Mouse (Mus musculus): ENCODE data around the gene Reg4.
A peak's percentile ranks its signal among the peaks of the same experiment; 100 is the strongest.

Reg4 gene

DNA sequence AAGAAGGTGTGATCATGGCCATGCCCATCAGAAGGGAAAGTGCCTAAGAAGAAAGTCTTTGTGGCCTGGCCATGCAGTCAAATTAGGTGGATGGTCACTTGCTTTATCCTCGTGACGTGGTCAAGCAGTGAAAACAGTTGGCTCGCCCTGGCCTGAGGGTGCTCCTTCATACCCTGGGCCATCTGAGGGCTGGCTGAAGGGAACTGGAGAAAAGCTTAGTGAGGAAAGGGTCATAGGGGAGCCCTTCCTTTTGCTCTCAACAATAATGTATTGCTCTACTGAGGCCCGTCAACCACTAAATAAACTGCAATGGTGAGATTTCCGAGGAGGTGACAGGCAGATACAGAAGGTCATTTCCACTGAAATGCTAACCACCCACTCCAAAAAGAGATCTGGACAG is 15.3 kb downstream of the Reg4 start:
- DNase-seq: no peak

DNA sequence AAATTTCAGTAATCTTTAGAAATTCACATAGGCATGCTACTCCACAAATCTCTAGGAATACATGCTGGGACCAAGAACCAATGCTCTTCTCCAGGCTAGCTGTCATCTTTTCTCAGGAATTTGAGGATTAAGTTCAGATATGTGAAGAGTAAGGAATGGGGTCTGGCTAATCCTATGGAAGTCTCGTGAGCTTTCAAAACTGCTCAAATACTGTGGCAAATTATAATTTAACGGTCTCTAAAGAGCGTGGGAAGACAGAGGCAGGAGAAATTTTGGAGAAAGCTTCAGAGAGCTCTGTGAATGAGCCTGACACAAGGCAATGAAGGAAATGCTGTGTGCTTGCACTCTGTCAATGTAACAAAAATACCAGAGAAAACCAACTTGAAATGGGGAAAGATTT is 16.2 kb downstream of the Reg4 start:
- no peak for DNase-seq

DNA sequence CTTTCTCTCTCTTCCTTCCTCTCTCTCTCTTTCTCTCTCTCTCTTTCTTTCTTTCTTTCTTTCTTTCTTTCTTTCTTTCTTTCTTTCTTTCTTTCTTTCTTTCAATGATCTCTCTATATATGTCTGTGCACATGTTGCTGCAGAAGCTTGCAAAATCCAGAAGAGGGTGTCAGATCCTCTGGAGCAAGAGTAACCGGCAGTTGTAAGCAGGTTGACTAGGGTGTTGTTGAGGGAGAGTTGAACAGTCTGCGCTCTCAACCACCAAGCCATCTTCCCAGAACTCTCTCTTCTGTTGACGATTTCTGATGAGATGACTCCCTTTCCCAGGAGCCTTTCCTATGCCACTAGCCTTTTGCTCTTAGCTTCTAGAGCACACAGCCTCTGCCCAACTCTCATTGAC is 20.1 kb downstream of the Reg4 start:
- DNase-seq: no peak

DNA sequence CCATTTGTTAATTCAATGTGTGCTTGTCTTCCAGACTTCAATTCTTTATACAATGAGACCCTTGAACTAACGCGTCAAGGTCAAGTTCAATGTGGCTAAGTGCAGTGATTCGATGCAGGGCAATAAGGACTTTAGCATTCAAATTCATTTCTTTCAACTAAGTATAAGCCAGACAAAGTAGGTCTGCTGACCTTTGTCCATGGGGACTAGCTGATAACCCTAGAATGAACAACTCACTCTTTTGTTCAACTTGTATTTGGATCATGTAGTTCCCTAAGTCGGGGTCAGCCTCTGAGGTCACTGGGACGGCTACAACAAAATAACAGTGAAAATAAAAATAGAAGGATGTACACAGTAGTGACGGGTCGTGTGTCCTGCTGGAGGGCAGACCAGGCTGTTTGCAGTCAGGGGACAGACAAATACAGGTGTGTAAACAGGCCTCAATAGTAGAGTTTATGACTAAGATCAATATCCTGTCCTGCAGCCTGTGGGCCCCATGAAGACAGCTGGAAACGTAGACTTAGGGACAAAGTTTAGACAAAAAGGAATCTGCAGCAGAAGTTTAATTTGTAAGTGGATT is 20.6 kb downstream of the Reg4 start:
- DNase-seq: no peak

DNA sequence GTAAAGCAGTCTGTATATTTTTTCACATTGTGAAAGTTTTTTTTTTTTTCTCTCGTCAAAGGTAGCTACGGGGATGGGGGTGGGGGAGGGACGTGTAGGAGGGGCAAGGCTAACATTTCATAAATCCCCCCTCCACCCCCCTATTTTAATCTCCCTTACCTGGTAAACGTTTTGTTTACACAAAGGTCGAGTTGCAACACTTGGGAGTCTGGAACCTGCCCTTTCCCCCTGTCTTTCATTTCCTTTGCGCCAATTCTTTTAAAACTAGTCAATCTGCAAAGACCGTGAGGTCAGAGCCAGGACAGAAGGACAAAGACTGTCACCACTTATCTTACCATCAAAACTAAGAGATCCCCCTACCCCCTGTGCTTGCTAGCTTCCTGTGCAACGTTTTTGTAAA is 23.9 kb downstream of the Reg4 start:
- DNase-seq: no peak

DNA sequence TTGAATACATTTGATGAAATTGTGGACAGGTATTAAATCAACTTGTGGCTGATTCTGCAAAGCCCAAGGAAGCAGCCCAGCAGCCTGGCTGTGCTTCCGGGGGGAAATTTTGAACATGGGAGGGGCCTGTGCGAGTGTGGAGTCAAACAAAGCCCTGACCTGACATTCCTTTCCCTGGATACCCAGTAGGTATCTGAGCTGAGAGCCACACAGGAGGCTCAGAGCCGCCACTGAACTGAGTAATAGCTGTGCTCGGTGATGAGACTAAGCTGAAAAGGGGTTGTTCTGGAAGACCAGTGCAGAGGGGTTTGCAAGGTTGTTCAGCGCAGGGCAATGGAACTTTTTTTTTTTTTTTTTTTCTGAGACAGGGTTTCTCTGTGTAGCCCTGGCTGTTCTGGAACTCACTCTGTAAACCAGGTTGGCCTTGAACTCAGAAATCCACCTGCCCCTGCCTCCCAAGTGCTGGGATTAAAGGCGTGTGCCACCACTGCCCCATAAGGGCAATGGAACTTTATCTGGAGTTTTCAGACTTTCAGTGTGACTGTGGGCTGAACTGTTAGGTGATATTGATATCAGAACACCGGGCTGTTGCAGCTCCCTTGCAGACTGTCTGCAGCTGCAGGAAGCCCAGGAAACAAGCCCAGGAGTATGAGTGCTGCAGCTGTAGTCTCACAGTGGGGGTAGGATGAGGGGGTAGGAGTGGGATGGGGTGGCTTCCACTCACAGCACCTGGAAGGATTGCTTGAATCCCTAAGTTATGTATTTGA is 25.2 kb downstream of the Reg4 start:
- no peak for DNase-seq

DNA sequence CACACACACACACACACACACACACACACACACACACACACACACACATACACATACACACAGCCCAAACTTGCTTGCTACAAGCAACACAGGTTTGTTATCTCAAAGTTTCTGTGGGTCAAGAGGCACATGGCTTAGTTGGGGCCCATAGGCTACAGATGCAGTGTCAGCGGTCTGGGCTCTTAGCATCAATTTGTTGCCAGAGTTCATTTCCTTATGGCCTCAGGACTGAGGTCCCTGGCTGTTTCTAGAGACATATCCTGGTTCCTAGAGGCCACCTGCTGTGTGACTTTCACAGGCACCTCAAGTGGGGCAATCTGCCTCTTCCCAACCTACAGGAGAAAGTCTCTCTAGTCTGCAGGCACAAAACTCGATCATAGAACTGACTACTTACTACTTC is 27.4 kb downstream of the Reg4 start:
- no peak for DNase-seq

DNA sequence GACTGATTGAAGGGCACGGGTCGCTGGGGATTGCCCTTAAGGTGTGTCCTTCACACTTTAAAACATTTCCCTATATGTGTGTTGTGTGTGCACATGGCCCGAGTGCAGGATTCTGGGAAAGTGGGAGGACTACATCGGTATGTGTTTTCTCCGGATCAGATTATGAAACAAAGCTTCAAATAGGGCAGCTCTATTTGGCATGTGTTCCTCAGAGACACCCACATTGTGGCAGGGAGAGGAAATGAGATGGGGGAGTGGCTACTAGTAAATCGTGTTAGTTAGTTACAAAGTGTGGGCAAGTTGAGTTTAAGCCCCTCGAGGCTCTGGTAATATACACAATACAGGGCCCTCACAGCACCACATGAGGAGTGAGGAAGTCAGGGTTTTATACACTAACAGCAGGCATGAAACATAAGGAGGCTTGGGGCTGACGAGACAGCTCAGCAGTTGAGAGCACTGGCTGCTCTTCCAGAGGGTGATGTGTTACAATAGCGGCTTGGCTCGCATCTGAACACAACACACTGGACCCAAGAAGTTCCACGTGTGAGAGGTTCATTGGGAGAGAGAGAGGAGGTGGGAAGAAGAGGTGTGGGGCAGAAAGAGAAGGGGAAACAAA is 28.0 kb downstream of the Reg4 start:
- DNase-seq: no peak

DNA sequence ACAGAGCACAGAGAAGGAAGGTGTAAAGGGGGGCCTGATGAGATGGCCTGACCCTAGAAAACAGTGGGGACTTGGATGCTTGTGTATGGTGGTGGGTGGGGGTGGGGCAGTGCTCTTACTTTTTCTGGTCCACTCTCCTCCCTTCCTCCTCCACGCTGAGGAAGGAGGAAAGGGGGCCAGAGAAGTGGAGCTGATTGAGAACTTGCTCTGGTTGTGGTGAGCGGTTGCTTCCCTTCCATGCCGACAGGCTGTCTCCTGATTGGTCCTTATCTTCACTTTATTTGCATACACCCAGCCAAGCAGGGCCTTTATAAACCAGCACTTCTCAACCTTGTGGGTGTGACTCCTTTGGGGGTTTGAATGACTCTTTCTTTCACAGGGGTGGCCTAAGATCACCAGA is 32.1 kb downstream of the Reg4 start:
- DNase-seq: no peak

DNA sequence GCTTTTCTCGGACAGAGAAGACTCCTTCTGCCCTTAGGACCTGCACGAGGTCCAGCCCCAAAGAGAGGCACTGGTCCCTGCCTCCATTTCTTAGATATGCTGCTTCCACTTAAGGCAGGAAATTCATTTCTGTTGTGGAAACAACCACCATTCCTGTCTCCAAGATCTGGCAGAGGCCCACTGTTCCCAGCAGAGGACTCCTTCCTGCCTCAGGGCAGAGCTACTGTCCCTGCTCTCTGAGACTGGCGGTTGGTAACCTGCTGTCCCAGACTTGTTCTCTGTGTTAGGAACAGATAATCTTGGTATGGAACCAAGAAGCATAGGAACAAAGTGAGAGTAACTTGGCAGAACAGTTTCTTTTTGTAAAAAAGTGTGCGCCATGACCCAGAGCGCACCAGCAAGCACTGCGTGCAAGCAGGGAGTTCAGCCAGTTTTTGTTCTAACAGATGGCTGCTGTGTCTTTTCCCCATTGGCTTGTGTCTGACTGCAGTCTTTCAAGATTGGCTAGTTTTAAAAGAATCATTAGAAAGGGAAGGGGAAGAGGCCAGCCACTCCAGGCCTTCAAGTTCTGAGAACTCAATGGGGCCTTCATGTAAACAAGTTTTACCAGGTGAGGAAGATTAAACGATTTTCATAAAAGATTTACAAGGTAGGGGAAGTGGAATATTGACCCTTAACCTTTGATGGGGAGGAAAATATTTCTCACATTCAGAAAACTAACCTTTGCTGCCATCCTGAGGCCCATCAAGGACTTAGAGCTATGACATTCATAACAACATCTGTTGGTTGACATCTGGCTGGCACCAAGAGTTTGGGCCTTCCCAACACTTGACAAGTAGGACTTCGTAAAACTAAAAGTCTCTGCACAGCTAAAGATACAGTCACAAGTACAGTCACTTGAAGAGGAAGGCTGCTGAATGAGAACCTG is 33.0 kb downstream of the Reg4 start:
- no peak for DNase-seq

DNA sequence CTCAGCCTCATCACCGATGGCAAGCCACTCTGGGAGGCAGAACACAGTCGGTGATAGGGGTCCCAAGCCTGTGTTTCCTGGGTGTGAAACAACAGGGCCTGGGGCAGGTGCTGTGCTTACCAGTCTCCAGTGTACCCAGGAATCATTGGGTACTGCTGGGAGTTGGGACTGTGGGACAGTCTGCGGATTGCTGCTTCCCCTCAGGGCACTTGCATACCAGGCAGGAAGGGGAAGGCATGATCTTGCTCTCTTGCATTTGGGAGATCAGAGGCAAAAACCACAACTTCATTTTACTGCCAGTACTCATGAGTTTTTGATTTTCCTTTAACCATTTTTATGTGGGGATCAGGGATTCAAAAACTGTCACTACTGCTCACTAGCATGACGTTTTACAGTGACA is 36.8 kb downstream of the Reg4 start:
- no peak for DNase-seq

DNA sequence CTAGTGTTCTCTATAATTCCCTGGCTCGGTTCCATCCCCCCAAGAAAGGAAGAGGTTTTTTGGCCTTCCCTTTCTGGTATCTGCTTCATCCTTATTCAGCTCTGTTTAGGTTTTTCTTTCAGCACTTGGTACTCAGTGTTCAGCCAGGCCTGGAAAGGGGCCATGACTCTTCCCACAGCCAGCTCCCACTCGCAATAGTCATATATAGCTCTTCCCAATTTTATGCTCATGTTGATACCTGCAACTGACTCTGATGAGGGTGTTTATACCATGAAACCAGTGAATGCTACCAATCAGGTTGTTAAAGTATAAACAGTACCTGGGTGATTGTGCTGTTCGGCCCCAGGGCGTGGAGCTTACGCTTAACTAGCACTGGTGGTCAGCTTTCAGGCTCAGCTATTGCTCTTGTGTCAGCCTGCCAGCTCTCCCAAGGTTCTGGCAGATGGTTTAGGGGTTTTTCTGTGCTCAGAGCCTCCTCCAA is 37.4 kb downstream of the Reg4 start:
- DNase-seq: peak in 1 of 2 experiments; percentile 25

DNA sequence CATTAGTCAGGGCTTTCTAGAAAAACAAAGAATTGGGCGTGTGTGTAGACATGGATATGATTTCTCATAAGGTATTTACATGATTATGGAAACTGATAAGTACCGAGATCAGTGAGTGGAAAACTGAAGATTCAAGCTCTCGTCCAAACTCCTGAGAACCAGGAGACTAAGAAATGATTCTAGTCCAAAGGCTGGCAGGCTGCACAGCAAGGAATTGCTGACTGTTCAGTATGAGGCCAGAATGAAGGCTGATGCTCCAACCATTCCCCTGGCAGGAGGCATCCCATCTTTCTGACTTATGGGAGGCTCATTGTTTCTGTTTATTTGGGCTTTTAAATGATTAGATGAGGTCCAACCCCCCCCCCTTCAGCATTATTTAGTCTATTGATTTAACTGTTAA is 38.6 kb downstream of the Reg4 start:
- DNase-seq: peak in 1 of 2 experiments; percentile 35

DNA sequence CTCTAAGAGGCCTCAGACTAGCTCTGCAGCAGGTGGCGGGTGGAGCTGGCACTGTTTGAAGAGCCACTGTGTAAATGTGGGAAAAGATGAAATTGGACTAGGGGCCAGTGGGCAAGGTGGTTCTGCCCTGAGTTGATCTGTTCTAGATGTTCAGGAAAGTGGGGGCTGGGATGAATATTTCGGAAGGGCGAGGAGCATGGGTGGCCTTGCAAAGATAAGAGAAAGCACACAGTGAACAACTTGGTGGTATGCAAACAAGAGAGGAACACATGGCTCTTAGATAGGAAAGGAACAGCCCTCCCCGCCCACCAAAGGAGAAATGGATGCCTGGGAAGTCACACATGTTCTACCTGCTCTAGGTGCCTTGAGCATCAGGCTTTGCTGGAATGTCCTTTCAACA is 39.5 kb downstream of the Reg4 start:
- no peak for DNase-seq

DNA sequence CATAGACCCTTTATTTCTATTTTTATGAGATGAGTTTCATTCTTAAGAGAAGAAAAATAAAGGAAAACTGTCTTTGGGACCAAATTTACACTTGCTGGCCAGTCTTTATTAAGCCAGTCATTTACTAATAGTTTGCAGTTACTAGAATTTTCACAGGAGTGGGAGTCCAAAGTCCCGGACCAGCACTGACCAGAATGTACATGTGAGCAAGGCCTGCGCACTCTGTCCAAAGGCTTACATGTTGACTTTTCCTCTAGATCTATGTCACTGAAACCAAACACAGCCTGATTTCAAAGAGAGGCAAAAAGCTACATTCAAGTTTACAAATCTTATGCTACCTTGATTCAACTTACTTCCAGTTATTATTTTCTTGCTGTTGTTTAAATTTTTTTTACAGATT is 40.2 kb downstream of the Reg4 start:
- peak; percentile 61 to 86 for DNase-seq

DNA sequence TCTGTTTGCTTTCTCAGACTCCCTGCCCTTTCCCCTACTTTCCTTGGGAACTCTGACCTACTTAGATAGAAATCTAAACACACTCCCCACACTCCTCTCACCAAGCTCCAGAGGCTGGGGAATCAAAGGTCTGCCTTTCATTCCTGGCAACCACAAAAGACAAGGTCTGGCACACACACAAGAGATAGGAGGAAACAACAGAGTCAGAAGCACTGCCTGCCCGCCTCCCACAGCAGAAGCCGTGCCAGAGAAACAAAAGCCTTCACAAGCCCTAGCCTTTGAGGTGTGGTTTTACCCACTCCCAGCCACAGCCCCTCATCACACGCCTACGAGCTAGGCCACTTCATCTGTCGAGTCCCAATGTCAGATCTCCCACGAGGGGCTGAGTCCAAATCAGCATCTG is 45.3 kb downstream of the Reg4 start:
- DNase-seq: peak; percentile 49 to 75

DNA sequence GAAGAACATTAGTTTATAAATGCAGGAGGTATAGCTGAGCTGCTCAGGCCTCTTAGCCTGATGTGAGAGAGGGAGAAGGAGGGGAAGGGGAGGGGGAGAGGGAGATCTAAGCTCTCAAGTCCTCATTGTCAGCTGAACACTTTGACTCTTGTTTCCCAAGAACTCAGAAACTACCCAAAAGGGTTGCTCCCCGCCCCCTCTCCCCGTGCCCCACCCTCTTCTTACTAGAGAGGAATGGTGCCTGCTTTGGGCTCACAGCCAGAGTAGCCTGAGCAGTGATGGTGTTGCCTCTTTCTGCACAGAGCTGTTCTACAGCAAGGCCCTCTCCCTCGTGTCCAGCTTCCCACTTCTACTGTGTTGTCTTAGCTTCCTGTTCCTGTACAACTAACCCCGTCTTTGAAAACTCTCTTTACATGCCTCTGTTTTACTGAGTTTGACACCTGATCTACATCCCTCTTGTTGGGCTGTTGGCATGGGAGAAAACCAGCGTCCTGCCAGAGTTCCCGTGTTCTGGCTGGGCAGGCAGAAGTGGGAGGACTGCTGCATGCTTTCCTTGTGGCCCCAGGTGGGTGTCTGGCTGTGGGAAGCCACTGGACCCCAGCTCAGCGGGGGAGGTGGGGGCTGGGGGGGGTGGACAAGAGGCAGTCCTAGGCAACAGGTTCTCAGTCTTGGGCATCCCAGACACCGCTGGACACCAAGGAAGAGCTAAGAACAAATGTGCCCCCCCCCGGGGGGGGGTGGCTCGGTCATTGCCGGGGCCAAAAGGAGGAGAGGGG is 51.9 kb downstream of the Reg4 start:
- no peak for DNase-seq

DNA sequence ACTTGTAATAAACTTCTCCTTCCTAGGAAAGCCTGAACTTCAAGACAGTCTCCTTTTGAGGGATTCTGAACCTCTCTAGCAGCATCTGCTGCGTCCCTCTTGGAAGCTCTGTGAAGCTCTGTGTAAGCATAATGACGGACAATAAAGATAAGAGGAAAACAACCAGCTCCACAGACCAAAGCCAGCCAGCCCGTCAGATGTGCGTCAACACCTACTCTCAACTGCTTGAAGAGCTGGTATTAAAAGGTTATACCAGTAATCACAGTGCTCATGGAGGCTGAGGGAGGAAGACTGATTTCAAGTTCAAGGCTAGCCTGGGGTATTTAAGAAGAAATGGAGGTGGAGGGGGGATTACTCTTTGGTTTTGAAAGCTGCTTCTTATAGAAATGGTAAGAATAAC is 57.7 kb downstream of the Reg4 start:
- DNase-seq: no peak

DNA sequence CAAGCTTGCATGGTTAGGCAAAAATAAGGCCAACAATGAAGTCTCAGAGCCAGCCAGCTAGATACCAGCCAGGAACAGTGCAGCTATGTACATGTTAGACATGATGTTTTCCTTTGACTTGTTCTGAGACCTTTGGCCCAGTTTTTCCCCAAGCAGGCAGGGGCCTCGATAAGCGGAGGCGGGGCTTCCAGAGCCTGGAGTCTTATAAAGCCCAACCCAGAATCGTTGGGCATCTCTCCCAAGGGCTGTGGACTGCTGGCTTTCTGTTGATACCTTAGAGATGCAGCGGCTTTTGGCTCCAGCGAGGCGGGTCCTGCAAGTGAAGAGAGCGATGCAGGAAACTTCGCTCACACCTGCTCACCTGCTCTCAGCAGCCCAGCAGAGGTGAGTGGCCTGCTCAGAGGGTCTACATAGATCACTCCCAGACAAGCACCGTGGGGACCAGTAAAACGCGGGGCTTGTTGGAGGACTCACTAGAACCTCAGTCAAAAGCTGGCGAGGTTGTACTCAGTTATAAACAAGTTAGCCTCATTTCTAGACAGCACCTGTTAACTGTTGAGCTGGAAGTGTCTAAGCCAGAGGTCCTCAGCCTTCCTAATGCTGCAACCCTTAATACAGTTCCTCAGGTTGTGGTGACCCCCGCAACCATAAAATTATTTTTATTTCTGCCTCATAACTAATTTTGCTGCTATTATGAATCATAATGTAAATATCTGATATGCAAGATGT is 58.4 kb downstream of the Reg4 start, which contains the start of gene Hmgcs2:
Gene Hmgcs2, plus strand, starts transcription at position 232 of the 729 bp plus-strand sequence.
- DNase-seq: peak; percentile 69 to 84

DNA sequence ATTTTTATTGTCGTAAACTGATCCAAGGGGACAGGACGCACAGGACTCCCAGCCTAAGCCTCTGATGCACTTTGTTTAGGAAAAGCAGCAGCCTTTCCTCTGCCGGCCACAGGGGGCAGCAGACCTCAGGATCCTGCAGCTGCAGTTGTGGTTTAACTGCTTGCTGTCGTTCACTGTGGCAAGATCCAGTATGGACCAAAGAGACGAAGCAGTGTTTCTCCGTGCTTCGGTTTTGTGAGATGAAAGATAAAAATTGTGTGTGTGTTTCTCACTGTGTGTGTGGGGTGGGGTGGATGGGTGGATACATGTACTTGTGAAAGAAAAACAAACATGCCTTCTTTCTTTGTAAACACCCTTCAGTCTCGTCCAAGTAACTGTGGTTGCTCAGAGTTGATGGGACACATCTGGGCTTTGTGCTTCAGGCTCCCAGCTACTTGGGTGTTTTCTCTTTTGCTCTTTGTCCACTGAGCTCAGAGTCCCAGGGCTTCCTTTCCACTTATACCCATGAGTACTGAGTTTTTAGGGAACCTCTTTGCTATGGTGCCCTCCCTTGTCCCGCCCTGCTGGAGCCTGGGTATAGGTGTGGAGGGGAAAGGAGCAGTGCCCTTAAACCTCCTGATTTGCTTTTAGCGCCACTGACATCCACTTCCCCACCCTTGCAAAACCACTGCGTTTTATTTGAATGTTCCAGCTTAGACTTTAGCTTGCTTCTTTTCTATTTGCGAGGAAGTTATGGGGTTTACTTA is 59.1 kb downstream of the Reg4 start:
- peak; percentile 65 to 71 for DNase-seq

DNA sequence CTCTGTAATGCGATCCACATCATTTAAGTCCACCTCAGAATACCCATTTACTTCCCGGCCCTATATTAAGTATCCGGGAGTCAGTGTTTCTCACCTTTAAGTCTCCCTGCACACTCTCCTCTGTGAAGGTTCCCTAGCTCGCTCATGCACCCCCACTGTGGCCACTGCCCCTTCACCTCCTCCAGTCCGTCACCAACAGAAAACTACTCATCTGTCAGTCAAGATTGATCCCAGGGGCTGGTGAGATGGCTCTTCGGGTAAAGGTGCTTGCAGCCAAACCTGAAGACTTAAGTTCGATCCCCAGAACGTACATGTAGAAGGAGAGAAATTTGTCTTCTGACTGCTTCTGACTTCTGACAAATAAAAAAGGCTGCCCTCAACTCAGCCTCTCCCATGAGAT is 60.5 kb downstream of the Reg4 start:
- no peak for DNase-seq

All from kidney, postnatal 25 days (tissue).